Mouse (Mus musculus) left cerebral cortex, postnatal 14 days (tissue): Measurements from ENCODE around the gene Aars. TPM values are rescaled to one million over a fixed set of nuclear protein-coding genes. Genes with fewer than 3 reads are reported as not detected.
A peak's percentile ranks its signal among the peaks of the same experiment; 100 is the strongest.
"Not testable (repeated sequence)": the region's sequence is repeated elsewhere in the genome, so short reads cannot be mapped to it uniquely, and the experiment has no call there.

ENCODE experiments used
- DNase-seq, 2 experiments: peaks; one replicate each; pipeline ENCODE4 v3.0.0; 2021 to 2022; ENCODE audit warnings: low spot score in 2 of 2, mixed read lengths in 1 of 2
- intact Hi-C: fragments of 180-260 bp; cut with DNase I; formaldehyde crosslinking; loops from one replicate; pipeline ENCODE4 v1.15.1; 2025
- long read RNA-seq, 2 experiments: library from polyadenylated mRNA; stranded (forward); transcript quantifications; one replicate each; pipeline ENCODE4 v2.0.0; 2021
- total RNA-seq, 2 experiments: library from RNA; stranded (reverse); gene quantifications; 2 replicates each; pipeline ENCODE4 v1.2.3; 2021

Gene Aars
- total RNA-seq = 10 to 100 TPM; 94.1 to 98.8 TPM
- long read RNA-seq, experiment 1, full-length matches to known transcripts = 96 of 192 reads
- long read RNA-seq, experiment 1, partial matches to known transcripts = 38 of 192 reads
- long read RNA-seq, experiment 1, other reads (novel, unspliced or antisense) = 58 of 192 reads
- long read RNA-seq, experiment 2, full-length matches to known transcripts = 75 of 148 reads
- long read RNA-seq, experiment 2, partial matches to known transcripts = 67 of 148 reads
- long read RNA-seq, experiment 2, other reads (novel, unspliced or antisense) = 6 of 148 reads

- intact Hi-C loops = no loop called here
- DNase-seq = no peak
Observed at GRCm38 (mm10) chr8:111032916-111033315, at the start of gene Aars. Gene Aars, plus strand, starts transcription at chr8:111033144.

GRCm38 (mm10) chr8:110987805-110988744, 44.9 kb upstream of the Aars start:
- no peak for DNase-seq
- intact Hi-C loops = loop anchor here (10.0 kb wide), 2 partner anchors 123 to 243 kb away; no protein-coding TSS in a partner anchor

DNA sequence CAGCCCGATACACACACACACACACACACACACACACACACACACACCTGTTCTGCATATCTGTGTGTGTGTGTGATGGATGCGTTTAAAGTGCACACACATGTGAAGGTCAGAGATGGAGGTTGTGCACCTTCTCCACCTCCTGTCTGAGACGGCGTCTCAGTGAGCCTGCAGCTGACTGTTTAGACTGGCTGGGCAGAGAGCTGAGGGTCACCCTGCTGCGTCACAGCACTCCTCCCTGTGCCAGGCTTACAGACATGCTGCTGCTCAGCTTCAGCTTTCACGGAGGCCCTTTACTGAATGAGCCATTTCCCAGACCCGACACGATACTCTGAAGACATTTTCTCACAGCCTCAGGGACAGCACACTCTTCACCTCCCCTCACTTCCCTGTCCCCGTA, 42.9 kb upstream of the Aars start:
- intact Hi-C loops = no loop called here
- no peak for DNase-seq

GRCm38 (mm10) chr8:110996641-110997430, 36.1 kb upstream of the Aars start:
- no peak for DNase-seq
- intact Hi-C loops = no loop called here

DNA sequence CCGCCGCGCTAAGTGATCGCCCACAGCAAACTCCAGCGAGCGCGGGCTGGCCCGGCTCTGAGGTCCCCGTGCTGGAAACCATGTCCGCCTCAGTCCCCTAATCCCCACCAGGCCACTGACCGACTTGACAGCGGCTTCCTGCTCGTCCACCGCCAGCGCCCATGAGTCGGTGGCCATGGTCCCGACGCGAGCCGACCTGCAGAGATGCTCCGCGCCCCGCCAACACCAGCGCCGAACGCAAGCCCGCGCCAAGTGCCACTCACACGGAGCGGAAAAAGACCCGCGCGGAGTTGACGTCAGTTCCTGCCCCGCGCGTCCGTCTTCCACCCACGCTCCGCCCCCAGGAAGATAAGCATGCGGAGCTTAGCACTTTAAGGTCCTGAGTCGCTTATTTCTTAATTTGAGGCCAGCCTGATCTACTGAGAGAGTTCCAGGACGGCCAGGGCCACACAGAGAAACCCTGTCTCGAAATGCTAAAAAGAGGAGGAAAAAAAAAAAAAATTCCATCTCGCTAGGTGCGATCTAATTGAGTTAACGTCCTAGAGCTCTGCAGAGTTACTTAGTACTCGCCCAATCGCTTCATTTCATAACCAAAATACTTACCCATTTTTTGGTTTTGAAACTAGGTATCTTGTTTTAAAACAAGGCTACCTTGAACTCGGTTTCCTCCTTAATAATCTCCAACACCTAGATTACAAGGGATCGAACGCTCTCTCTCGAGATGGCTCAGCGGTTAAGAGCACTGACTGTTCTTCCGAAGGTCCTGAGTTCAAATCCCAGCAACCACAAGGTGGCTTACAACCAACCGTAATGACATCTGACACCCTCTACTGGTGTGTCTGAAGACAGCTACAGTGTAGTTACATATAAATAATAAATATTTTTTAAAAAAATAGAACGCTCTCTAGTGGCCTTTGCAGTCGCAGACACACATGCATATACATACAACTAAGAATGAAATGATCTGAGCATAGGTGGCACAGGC, 35.1 kb upstream of the Aars start, which contains the start of gene Ddx19a:
Ddx19a (minus strand) TSS at position 254 of the 985 bp plus-strand sequence.
- DNase-seq = peak; percentile 88 to 90
- intact Hi-C loops = no loop called here

DNA sequence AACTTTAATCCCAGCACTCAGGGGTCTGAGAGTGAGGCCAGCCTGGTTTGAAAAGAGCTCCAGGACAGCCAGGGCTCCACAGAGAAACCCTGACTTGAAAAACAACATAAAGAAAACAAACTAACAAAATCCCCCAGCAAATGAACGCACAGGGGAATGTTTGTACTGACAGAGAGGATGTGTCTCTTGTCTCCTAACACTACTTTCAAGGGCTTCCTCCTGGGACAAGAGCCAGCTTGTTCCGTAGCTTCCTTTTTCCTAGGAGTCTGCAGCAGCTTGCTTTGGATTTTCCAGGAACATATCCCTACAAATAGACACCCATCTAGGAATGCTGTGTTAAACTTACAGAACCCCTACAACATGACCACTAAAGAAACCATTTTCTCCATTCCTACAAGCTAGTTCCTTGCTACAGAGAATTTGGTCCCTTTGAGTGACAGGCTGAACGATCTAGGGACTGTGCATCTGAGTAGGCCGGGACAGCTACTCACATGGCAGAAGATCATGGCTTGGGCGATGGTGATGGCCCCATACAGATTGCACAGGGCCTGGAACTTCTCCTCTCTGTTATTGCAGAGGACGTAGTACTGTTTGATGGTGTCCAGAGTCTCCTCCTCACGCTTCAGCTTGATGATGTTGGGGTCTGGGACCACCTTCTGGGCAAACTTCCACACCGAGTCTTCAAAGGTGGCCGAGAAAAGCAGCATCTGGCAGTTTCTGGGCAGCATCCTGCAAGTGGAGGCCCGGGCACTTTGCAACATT, 22.5 kb upstream of the Aars start:
- intact Hi-C loops, DNase-seq: not testable (repeated sequence)

- DNase-seq, intact Hi-C loops: not testable (repeated sequence)
Observed at GRCm38 (mm10) chr8:111026609-111027008, 6.3 kb upstream of the Aars start.

GRCm38 (mm10) chr8:111027391-111027937, 5.5 kb upstream of the Aars start:
- intact Hi-C loops = no loop called here

DNA sequence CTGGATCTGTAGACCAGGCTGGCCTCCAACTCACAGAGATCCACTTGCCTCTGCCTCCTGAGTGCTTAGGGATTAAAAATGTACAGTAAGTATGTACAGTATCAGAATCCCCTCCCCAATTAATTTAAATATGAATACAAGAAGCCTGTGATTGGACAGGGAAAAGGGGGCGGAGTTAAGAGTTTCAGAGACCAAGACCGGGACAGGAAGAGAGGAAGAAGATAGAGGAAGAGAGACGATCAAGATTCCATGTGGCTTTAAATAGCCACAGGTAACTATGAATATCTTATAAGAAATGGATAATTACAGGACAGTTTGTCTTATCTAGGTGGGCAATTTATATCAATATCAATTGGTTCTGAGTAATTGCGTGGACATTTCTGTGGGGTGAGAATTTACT, 3.4 kb upstream of the Aars start:
- intact Hi-C loops = no loop called here
- DNase-seq = no peak

More at GRCm38 (mm10) chr8:111027391-111027937, 5.5 kb upstream of the Aars start:
- DNase-seq = peak; percentile 84 to 88

DNA sequence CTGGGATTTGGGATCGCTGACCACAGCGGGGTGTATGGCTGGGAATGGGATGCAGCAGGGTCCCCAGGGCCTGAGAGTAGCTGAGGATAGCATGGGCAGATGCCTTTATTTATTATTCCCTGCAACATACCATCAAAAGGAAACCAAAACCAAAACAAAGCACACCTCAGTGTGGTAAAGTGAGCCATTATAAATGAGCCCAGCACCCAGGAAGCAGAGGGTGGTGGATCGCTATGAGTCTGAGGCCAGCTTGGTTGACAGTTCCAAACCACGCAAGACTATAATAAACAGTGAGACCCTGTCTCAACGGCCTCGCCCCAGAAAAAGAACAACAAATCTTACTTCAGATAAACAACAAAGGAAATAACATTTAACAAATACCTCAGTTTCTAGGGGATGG, 2.9 kb upstream of the Aars start:
- intact Hi-C loops = no loop called here
- no peak for DNase-seq

- intact Hi-C loops = no loop called here
- DNase-seq = no peak
Observed at GRCm38 (mm10) chr8:111031572-111031971, 1.4 kb upstream of the Aars start, which contains the start of gene Ddx19b. Gene Ddx19b, minus strand, starts transcription at chr8:111031751.

GRCm38 (mm10) chr8:111033482-111034215, 705 bp downstream of the Aars start:
- DNase-seq = peak; percentile 100

GRCm38 (mm10) chr8:111034276-111034675, 1.3 kb downstream of the Aars start:
- DNase-seq = no peak
- intact Hi-C loops = no loop called here

More at GRCm38 (mm10) chr8:111033482-111034215, 705 bp downstream of the Aars start:
- intact Hi-C loops = no loop called here

GRCm38 (mm10) chr8:111036591-111036990, 3.6 kb downstream of the Aars start:
- no peak for DNase-seq
- intact Hi-C loops = no loop called here

DNA sequence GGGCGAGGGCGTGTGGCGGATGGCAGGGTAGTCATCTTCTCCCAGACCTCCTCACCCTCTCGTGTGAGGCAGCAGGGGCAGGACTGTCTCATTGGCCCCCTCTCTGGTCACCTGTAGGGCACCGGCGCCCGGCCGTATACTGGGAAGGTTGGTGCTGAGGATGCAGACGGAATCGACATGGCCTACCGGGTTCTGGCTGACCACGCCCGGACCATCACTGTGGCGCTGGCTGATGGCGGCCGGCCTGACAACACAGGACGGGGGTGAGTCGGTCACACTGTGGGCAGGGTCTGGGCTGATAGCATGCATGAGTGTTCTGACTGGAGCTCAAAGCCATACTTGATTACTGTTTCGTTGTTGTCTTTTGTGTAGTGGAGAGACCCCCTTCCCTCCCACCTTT, 9.6 kb downstream of the Aars start:
- DNase-seq = no peak
- intact Hi-C loops = no loop called here

DNA sequence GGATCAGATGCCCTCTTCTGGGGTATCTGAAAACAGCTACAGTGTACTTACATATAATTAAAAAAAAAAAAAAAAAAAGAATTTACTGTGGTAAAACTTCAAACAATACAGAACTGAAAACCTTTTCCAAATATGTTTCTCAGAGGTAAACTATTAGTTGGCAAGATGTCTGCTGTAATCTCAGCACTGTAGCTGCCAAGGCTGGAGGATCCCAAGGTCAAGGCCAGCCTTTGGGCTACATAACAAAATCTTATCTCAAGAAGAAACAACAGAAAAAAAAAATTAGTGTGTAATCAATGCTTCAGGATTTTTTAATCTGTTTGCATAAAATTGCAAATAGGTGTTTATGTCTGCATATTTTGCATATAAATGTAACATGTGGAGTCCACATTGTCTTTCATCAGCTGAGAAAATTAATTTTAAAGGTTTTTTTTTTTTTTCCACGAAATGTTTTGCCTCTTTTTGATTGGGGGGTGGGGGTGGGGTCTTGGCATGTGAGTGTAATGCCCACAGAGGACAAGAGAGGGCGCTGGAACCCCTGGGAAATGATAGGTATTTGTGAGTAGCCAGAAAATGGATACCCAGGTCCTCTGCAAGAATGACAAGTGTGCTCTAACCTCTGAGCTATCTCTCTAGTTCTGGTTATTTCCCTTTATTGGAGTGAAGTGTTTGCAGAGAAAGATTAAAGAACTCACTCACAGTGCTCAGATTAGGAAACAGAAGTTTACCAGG, 11.2 kb downstream of the Aars start:
- no peak for DNase-seq
- intact Hi-C loops = no loop called here
